Mouse (Mus musculus) thymus, adult 2 months (tissue): ENCODE data around the gene Gstz1. TPM values are rescaled to one million over a fixed set of nuclear protein-coding genes. Genes with fewer than 3 reads are reported as not detected.
"Not testable (repeated sequence)": the region's sequence is repeated elsewhere in the genome, so short reads cannot be mapped to it uniquely, and the experiment has no call there.

Experiments used
- DNase-seq: peaks from one replicate; pipeline ENCODE4 v3.0.0; 2021
- H3K27ac ChIP-seq: fragments of 200-500 bp; 2 replicates; pipeline ENCODE4 v1.5.1; 2012; ENCODE audit warnings: low read length, control low read depth; ENCODE audit not compliant: control insufficient read depth, insufficient read depth
- H3K27me3 ChIP-seq: fragments of 200-500 bp; 2 replicates; pipeline ENCODE4 v1.6.1; 2012; ENCODE audit warnings: mild to moderate bottlenecking, low read length, moderate library complexity, mixed read lengths; ENCODE audit not compliant: control insufficient read depth, insufficient read depth
- H3K36me3 ChIP-seq: fragments of 200-500 bp; 2 replicates; pipeline ENCODE4 v1.6.1; 2012; ENCODE audit warnings: mild to moderate bottlenecking, low read length, moderate library complexity; ENCODE audit not compliant: control insufficient read depth, insufficient read depth
- H3K4me1 ChIP-seq: fragments of 200-500 bp; replicated peaks from 2 replicates; pipeline ENCODE4 v1.6.1; 2012; ENCODE audit warnings: low read length; ENCODE audit not compliant: control insufficient read depth, insufficient read depth
- H3K4me3 ChIP-seq: fragments of 200-500 bp; 2 replicates; pipeline ENCODE4 v1.5.1; 2012; ENCODE audit warnings: mild to moderate bottlenecking, low read length, control low read depth, moderate library complexity; ENCODE audit not compliant: control insufficient read depth, insufficient read depth
- CTCF ChIP-seq: fragments of 200-500 bp; IDR thresholded peaks from 2 replicates; pipeline ENCODE4 v1.5.1; 2012; ENCODE audit warnings: mild to moderate bottlenecking, control low read depth, low read length, moderate library complexity, borderline replicate concordance; ENCODE audit not compliant: control insufficient read depth, poor library complexity, insufficient read depth; ENCODE audit errors: extremely low read depth
- POLR2A ChIP-seq: fragments of 200-500 bp; IDR thresholded peaks from 2 replicates; pipeline ENCODE4 v1.6.1; 2012; ENCODE audit warnings: mild to moderate bottlenecking, low read length, control low read depth, moderate library complexity; ENCODE audit not compliant: control insufficient read depth, poor library complexity, insufficient read depth; ENCODE audit errors: extremely low read depth
- WGBS: fragments of 180-500 bp; shearing (Covaris S2); methylation state at CpG from one replicate; pipeline ENCODE4 v1.1.7; 2018; 5-methylcytosine and 5-hydroxymethylcytosine counted together
- polyA plus RNA-seq: library from polyadenylated mRNA; depleted of rRNA; stranded (reverse); fragments of >200 nt; gene quantifications from 2 replicates; pipeline ENCODE4 v1.2.3, GENCODE M21; 2012

Gstz1 gene
- polyA plus RNA-seq, 1 experiment, result 46.9 TPM

- H3K27me3 ChIP-seq, result no peaks in the 10 kb centered on the region
- peaks cover 3% of the 10 kb centered on the region; the same call in 1 of the 2 replicates for H3K4me1 ChIP-seq
- no peak overlapping the region for H3K27ac ChIP-seq
- no peak for DNase-seq
- H3K36me3 ChIP-seq, result no peaks in the 10 kb centered on the region
- no peak overlapping the region for H3K4me3 ChIP-seq
- WGBS, result 97% methylated on average over 5 of the region's 5 CpGs
- TF ChIP-seq POLR2A, result no peak
- no peak for TF ChIP-seq CTCF
Measured at GRCm38 (mm10) chr12:87149471-87149870, 2.5 kb downstream of the Gstz1 start.

GRCm38 (mm10) chr12:87154448-87154847, 7.5 kb downstream of the Gstz1 start:
- H3K4me3 ChIP-seq, DNase-seq, H3K4me1 ChIP-seq, H3K27ac ChIP-seq, H3K36me3 ChIP-seq, H3K27me3 ChIP-seq: not testable (repeated sequence)
- whole genome bisulfite sequencing, result 97% methylated on average over 4 of the region's 4 CpGs

- Histone ChIP-seq H3K36me3 (no peaks in the 10 kb centered on the region), H3K4me3 (no peak overlapping the region)
Measured at GRCm38 (mm10) chr12:87157361-87157760, 10.4 kb downstream of the Gstz1 start.

GRCm38 (mm10) chr12:87158099-87158498, 11.1 kb downstream of the Gstz1 start:
- DNase-seq, result no peak
- Histone ChIP-seq H3K4me1 (no peaks in the 10 kb centered on the region), H3K4me3 (no peak overlapping the region), H3K27ac (no peak overlapping the region), H3K36me3 (no peaks in the 10 kb centered on the region), H3K27me3 (no peaks in the 10 kb centered on the region)
- TF ChIP-seq CTCF (no peak), POLR2A (no peak)
- WGBS, result 86% methylated on average over 7 of the region's 7 CpGs

More at GRCm38 (mm10) chr12:87157361-87157760, 10.4 kb downstream of the Gstz1 start:
- no peaks in the 10 kb centered on the region for H3K27me3 ChIP-seq
- no peaks in the 10 kb centered on the region for H3K4me1 ChIP-seq
- no peak for DNase-seq
- WGBS, result 68% methylated on average over 4 of the region's 4 CpGs
- no peak overlapping the region for H3K27ac ChIP-seq
- no peak for TF ChIP-seq POLR2A
- TF ChIP-seq CTCF, result no peak

- TF ChIP-seq CTCF (no peak), POLR2A (no peak)
- WGBS, result 96% methylated on average over 1 of the region's 1 CpGs
- Histone ChIP-seq H3K27me3 (no peaks in the 10 kb centered on the region), H3K27ac (no peak overlapping the region), H3K36me3 (no peaks in the 10 kb centered on the region), H3K4me1 (no peaks in the 10 kb centered on the region), H3K4me3 (no peak overlapping the region)
- no peak for DNase-seq
Measured at GRCm38 (mm10) chr12:87160310-87160709, 13.3 kb downstream of the Gstz1 start.

GRCm38 (mm10) chr12:87160815-87161214, 13.8 kb downstream of the Gstz1 start:
- 96% methylated on average over 5 of the region's 5 CpGs for WGBS
- no peak for DNase-seq

GRCm38 (mm10) chr12:87175194-87175946, 28.4 kb downstream of the Gstz1 start:
- Histone ChIP-seq H3K36me3 (0 out of 2 replicates have a peak, but pooled peaks cover 6% of the 10 kb centered on the region), H3K4me1 (no peaks in the 10 kb centered on the region), H3K4me3 (no peak overlapping the region), H3K27me3 (no peaks in the 10 kb centered on the region), H3K27ac (no peak overlapping the region)
- 88% methylated on average over 4 of the region's 4 CpGs for WGBS
- TF ChIP-seq POLR2A (no peak), CTCF (no peak)
- no peak for DNase-seq

More at GRCm38 (mm10) chr12:87160815-87161214, 13.8 kb downstream of the Gstz1 start:
- no peaks in the 10 kb centered on the region for H3K4me1 ChIP-seq
- no peak overlapping the region for H3K27ac ChIP-seq
- H3K4me3 ChIP-seq, result no peak overlapping the region
- H3K36me3 ChIP-seq, result no peaks in the 10 kb centered on the region
- H3K27me3 ChIP-seq, result no peaks in the 10 kb centered on the region
- no peak for TF ChIP-seq POLR2A
- TF ChIP-seq CTCF, result no peak
